Mouse (Mus musculus): ENCODE results near the gene Dlgap1.

GRCm38 (mm10) chr17:70486831-70487230, 518.0 kb downstream of the Dlgap1 start:
- TF ChIP-seq GATA1 (IDR thresholded peaks at IDR 0.05; ENCODE audit: borderline replicate concordance, low read length) (no peak), FLI1 (IDR thresholded peaks at IDR 0.05; ENCODE audit: low read length) (no peak)
